10 mouse cellular contexts compared by ENCODE assay signal in the genomic region with DNA sequence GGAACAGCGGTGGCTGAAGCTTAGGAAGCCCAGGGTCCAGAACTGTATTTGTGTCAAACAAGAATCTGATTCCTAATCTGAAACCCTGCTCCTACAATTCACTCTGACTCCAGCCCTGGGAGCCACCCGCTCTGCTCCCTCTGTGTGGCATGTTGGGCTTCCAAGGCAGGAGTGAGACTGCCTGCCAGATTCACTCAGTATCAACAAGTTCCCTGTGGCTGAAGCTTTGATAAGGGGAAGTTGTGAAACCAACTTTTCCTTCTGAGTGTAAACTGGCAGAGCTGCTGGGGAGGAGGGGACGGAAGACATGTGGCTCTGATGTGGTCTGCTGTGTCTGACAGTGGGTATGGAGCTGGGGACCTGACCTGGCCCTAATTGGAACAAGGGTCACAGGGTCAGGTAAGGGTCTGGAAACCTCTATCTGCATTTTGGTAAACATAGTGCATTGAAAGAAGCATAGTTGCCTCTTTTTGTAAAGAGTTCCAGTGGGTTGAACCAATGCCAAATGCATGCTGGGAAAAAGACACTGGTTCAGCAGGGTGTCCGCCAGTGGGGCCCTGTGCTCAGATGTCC.
DNase-seq lines count a peak whose midpoint lies in the region; ATAC-seq and TF ChIP-seq lines count a peak whose summit lies in the region.
"Had no signal": no experiment of that assay in that cellular context is flagged by ENCODE, and none has a peak within 500 bp of the region (broad histone marks: within the 10 kb centered on the region; RNA-seq: fewer than 3 reads in every experiment).

No protein-coding gene starts in this region.

- 80% methylated on average over 4 of the region's 4 CpGs for WGBS in midbrain, postnatal 0 days
- 87% methylated on average over 4 of the region's 4 CpGs for WGBS in midbrain, embryonic 14.5 days

- H3K27me3 ChIP-seq in midbrain, postnatal 0 days (ENCODE audit: insufficient read depth, low read length) = no peaks in the 10 kb centered on the region
- no peaks in the 10 kb centered on the region for H3K27me3 ChIP-seq in midbrain, embryonic 14.5 days (ENCODE audit: control insufficient read depth, insufficient read depth, low read length)
- H3K27me3 ChIP-seq: neural tube, embryonic 12.5 days had no signal

- no peaks in the 10 kb centered on the region for H3K4me1 ChIP-seq in midbrain, postnatal 0 days (ENCODE audit: insufficient read depth, low read length)
- no peaks in the 10 kb centered on the region for H3K4me1 ChIP-seq in midbrain, embryonic 14.5 days (ENCODE audit: control insufficient read depth, insufficient read depth, low read length)
- H3K4me1 ChIP-seq: neural tube, embryonic 12.5 days had no signal

- DNase-seq in adrenal gland, adult 2 months = peak; percentile 30
- no peak for DNase-seq in adrenal gland, adult 8-10 months
- peak; percentile 5 for DNase-seq in midbrain, postnatal 0 days (ENCODE audit: low spot score)
- no peak for DNase-seq in midbrain, embryonic 14.5 days
- DNase-seq in heart, postnatal 25 days (ENCODE audit: low spot score) = peak; percentile 43
- DNase-seq in skeletal muscle tissue, adult 2 months (ENCODE audit: low read depth, low spot score) = peak; percentile 52
- DNase-seq in B cell, adult 2 months = no peak
- DNase-seq in embryo, embryonic 9.5 days (ENCODE audit: extremely low spot score) = no peak

- H3K4me2 ChIP-seq in midbrain, postnatal 0 days (ENCODE audit: low read depth, low read length, poor library complexity, severe bottlenecking) = no peak overlapping the region
- no peak overlapping the region for H3K4me2 ChIP-seq in midbrain, embryonic 14.5 days (ENCODE audit: low read length)
- H3K4me2 ChIP-seq: neural tube, embryonic 12.5 days had no signal

- no peak for TF ChIP-seq CTCF in midbrain, postnatal 0 days (IDR thresholded peaks at IDR 0.05)

- no peaks in the 10 kb centered on the region for H3K9me3 ChIP-seq in midbrain, postnatal 0 days (ENCODE audit: low read length)
- no peaks in the 10 kb centered on the region for H3K9me3 ChIP-seq in midbrain, embryonic 14.5 days (ENCODE audit: control insufficient read depth, low read length)
- H3K9me3 ChIP-seq: neural tube, embryonic 12.5 days had no signal

- H3K4me3 ChIP-seq in midbrain, postnatal 0 days (ENCODE audit: low read depth, low read length) = no peak overlapping the region
- H3K4me3 ChIP-seq in midbrain, embryonic 14.5 days (replicated peaks; ENCODE audit: low read depth, low read length) = no peak overlapping the region
- H3K4me3 ChIP-seq: erythroblast, embryonic 14.5 days; neural tube, embryonic 12.5 days had no signal

- H3K27ac ChIP-seq in midbrain, postnatal 0 days (ENCODE audit: low read depth, low read length) = no peak overlapping the region
- H3K27ac ChIP-seq in midbrain, embryonic 14.5 days (replicated peaks; ENCODE audit: low read depth, low read length) = no peak overlapping the region
- H3K27ac ChIP-seq: neural tube, embryonic 12.5 days had no signal

- ATAC-seq in midbrain, postnatal 0 days (ENCODE audit: low FRiP score) = no peak
- no peak for ATAC-seq in midbrain, embryonic 14.5 days (ENCODE audit: low FRiP score, low TSS enrichment)

- H3K36me3 ChIP-seq in midbrain, postnatal 0 days (ENCODE audit: insufficient read depth, low read length) = peaks cover 13% of the 10 kb centered on the region
- H3K36me3 ChIP-seq in midbrain, embryonic 14.5 days (ENCODE audit: control insufficient read depth, insufficient read depth, low read length) = no peaks in the 10 kb centered on the region

- H3K9ac ChIP-seq in midbrain, postnatal 0 days (replicated peaks; ENCODE audit: low read length, poor library complexity, severe bottlenecking) = no peak overlapping the region
- no peak overlapping the region for H3K9ac ChIP-seq in midbrain, embryonic 14.5 days (replicated peaks; ENCODE audit: low read length)
- H3K9ac ChIP-seq: neural tube, embryonic 12.5 days had no signal

- intact Hi-C loops in heart, postnatal 25 days (cut with DNase I) = no loop called here

Comparison
In these comparisons a context has a peak if more than half of its experiments do, and no peak if none do; other contexts are left out.
1. DNase-seq: peak in adrenal gland, adult 2 months (single experiment), midbrain, postnatal 0 days (single experiment), heart, postnatal 25 days (single experiment) and skeletal muscle tissue, adult 2 months (single experiment); none in adrenal gland, adult 8-10 months (single experiment), midbrain, embryonic 14.5 days (single experiment), B cell, adult 2 months (0 of 2) and embryo, embryonic 9.5 days (single experiment).